Mouse (Mus musculus) ovary, postnatal 14 days (tissue): ENCODE measurements around the gene Dnmt3a.
A peak's percentile ranks its signal among the peaks of the same experiment; 100 is the strongest.

ENCODE experiments used
- DNase-seq: peaks from one replicate; pipeline ENCODE4 v3.0.0; 2022; ENCODE audit warnings: low spot score

The Dnmt3a gene

GRCm38 (mm10) chr12:3787541-3787940, 18.3 kb upstream of the Dnmt3a start:
- DNase-seq: no peak

- no peak for DNase-seq
Measured at GRCm38 (mm10) chr12:3788421-3789051, 17.3 kb upstream of the Dnmt3a start.

- no peak for DNase-seq
Measured at GRCm38 (mm10) chr12:3789626-3790185, 16.1 kb upstream of the Dnmt3a start.

GRCm38 (mm10) chr12:3791257-3791656, 14.6 kb upstream of the Dnmt3a start:
- DNase-seq: no peak

GRCm38 (mm10) chr12:3791732-3792131, 14.1 kb upstream of the Dnmt3a start:
- DNase-seq: peak; percentile 95

GRCm38 (mm10) chr12:3792248-3792647, 13.6 kb upstream of the Dnmt3a start:
- no peak for DNase-seq

GRCm38 (mm10) chr12:3795569-3795968, 10.2 kb upstream of the Dnmt3a start:
- no peak for DNase-seq

- DNase-seq: no peak
Measured at GRCm38 (mm10) chr12:3799551-3799950, 6.3 kb upstream of the Dnmt3a start.

- peak; percentile 77 for DNase-seq
Measured at GRCm38 (mm10) chr12:3806271-3806684, 471 bp downstream of the Dnmt3a start.

GRCm38 (mm10) chr12:3806703-3807547, 1.1 kb downstream of the Dnmt3a start:
- no peak for DNase-seq

GRCm38 (mm10) chr12:3807548-3808395, 2.0 kb downstream of the Dnmt3a start:
- peak; percentile 83 for DNase-seq

GRCm38 (mm10) chr12:3808396-3808981, 2.7 kb downstream of the Dnmt3a start:
- DNase-seq: no peak

GRCm38 (mm10) chr12:3809520-3810180, 3.8 kb downstream of the Dnmt3a start:
- DNase-seq: no peak

- no peak for DNase-seq
Measured at GRCm38 (mm10) chr12:3810455-3810854, 4.6 kb downstream of the Dnmt3a start.

GRCm38 (mm10) chr12:3811596-3811995, 5.8 kb downstream of the Dnmt3a start:
- no peak for DNase-seq

GRCm38 (mm10) chr12:3812251-3812650, 6.4 kb downstream of the Dnmt3a start:
- DNase-seq: no peak

GRCm38 (mm10) chr12:3813138-3813537, 7.3 kb downstream of the Dnmt3a start:
- DNase-seq: no peak

- DNase-seq: no peak
Measured at GRCm38 (mm10) chr12:3815386-3815785, 9.6 kb downstream of the Dnmt3a start.

GRCm38 (mm10) chr12:3817033-3817432, 11.2 kb downstream of the Dnmt3a start:
- no peak for DNase-seq

GRCm38 (mm10) chr12:3817566-3817965, 11.8 kb downstream of the Dnmt3a start:
- DNase-seq: no peak

GRCm38 (mm10) chr12:3819899-3820298, 14.1 kb downstream of the Dnmt3a start:
- no peak for DNase-seq
